Mouse (Mus musculus): ENCODE measurements around the gene Gm20878. TPM values are rescaled to one million over a fixed set of nuclear protein-coding genes. Genes with fewer than 3 reads are reported as not detected.
"Not testable (repeated sequence)": the region's sequence is repeated elsewhere in the genome, so short reads cannot be mapped to it uniquely, and the experiment has no call there.

Gene Gm20878
- 1.5 TPM for polyA plus RNA-seq (2021)

DNA sequence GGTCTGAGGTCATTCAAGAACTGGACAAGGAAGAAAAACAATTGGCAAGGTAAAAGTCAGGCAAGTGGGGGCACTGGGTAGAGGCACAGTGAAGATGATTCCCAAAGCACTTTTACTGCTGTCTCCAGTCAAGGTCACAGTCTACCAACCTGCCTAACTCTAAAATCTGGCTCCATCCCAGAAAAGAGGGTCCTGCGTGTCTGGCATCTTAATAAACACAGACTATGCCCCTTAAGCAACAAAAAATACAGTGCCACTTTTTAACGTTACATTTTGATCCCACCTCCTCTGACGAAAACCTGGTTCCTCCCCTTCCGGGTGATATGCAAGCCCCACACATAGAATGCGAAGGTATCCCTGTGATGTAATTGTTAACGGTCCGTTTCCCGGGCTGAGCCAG lies at the start of gene Gm20878:
TSS of gene Gm20878 (plus strand) at position 301 of the 400 bp plus-strand sequence.
- CTCF ChIA-PET; POLR2A ChIA-PET; H3K27me3 ChIP-seq; DNase-seq (ENCODE audit: low read depth, low spot score); in situ Hi-C loops (cut with MboI; ENCODE audit: low pct_unique_long_range_greater_than_20kb); ATAC-seq: not testable (repeated sequence)

- CTCF ChIA-PET; POLR2A ChIA-PET; ATAC-seq; DNase-seq (ENCODE audit: low read depth, low spot score); H3K27me3 ChIP-seq; in situ Hi-C loops (cut with MboI; ENCODE audit: low pct_unique_long_range_greater_than_20kb): not testable (repeated sequence)
These were observed 38.1 kb upstream of the Gm20878 start, which contains the start of gene Gm21541 for GRCm38 (mm10) chr4:41903310-41903709. Gene Gm21541 (plus strand): TSS chr4:41903610.

DNA sequence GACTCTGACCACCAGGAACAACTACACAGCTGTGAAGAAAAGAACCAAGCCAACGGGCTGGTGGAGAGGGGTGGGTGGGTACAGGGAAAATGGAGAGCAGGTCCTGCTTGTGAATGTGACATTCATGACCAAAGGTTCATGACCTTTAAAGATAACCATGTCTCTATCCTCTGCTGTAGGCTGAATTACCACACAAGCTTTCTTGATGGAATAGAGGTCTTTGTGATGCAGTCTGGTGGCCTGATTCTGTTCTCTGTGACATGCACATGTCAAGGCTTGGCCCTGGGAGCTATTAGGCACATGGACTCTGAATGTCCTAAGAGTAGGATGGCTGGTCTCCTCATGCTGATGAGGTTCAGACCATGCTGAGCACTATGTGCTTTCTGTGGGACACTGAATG lies 24.4 kb downstream of the Gm20878 start, which contains the start of gene Fam205a4:
TSS of gene Fam205a4 (plus strand) at position 301 of the 400 bp plus-strand sequence.
- ATAC-seq; H3K27me3 ChIP-seq; in situ Hi-C loops (cut with MboI; ENCODE audit: low pct_unique_long_range_greater_than_20kb); DNase-seq (ENCODE audit: low read depth, low spot score); POLR2A ChIA-PET; CTCF ChIA-PET: not testable (repeated sequence)

Other genes starting within 250 kb of the Gm20878 start
- 6.7 TPM for gene Cntfr, start 244.5 kb upstream of the Gm20878 start, polyA plus RNA-seq (2021)
- 26.2 TPM for gene Il11ra1, start 241.6 kb upstream of the Gm20878 start, polyA plus RNA-seq (2021)
- 27.2 TPM for gene Rpp25l, start 228.0 kb upstream of the Gm20878 start, polyA plus RNA-seq (2021)
- 116 TPM for gene Dctn3, start 218.4 kb upstream of the Gm20878 start, polyA plus RNA-seq (2021)
- 0.04 TPM for gene Arid3c, start 210.4 kb upstream of the Gm20878 start, polyA plus RNA-seq (2021)
- gene Galt, start 186.3 kb upstream of the Gm20878 start, polyA plus RNA-seq (2021), result 28.4 TPM
- 44.4 TPM for gene Sigmar1, start 185.4 kb upstream of the Gm20878 start, polyA plus RNA-seq (2021)
- 17.9 TPM for gene Ccl27a, start 167.3 kb upstream of the Gm20878 start, polyA plus RNA-seq (2021)
- not detected for gene Gm21541, start 38.0 kb upstream of the Gm20878 start, polyA plus RNA-seq (2021)
- not detected for gene Fam205a4, start 24.5 kb downstream of the Gm20878 start, polyA plus RNA-seq (2021)
- not detected for gene Gm21093, start 93.2 kb downstream of the Gm20878 start, polyA plus RNA-seq (2021)
- gene Gm3893, start 149.6 kb downstream of the Gm20878 start, polyA plus RNA-seq (2021), result not detected
- not detected for gene Gm13304, start 173.2 kb downstream of the Gm20878 start, polyA plus RNA-seq (2021)
- gene Gm13306, start 211.9 kb downstream of the Gm20878 start, polyA plus RNA-seq (2021), result 0.50 TPM
- 14.7 TPM for gene Gm13305, start 227.0 kb downstream of the Gm20878 start, polyA plus RNA-seq (2021)